Mouse (Mus musculus) liver, adult 2 months (tissue): ENCODE results near the gene Hgd.

Source experiments
- CTCF ChIP-seq: fragments of 200-500 bp; IDR thresholded peaks from 2 replicates; pipeline ENCODE4 v1.5.1; 2011; ENCODE audit warnings: low read depth, low read length, control low read depth
- POLR2A ChIP-seq: fragments of 200-500 bp; IDR thresholded peaks from 2 replicates; pipeline ENCODE4 v1.6.1; 2011; ENCODE audit warnings: low read length, control low read depth; ENCODE audit not compliant: insufficient read depth; ENCODE audit errors: extremely low read depth

- no peak for TF ChIP-seq CTCF
- TF ChIP-seq POLR2A: no peak
These were observed 18.5 kb downstream of the Hgd start for GRCm38 (mm10) chr16:37598463-37598862.
